13 mouse cellular contexts compared by ENCODE assay signal in genomic region chr7:103873064-103873463, GRCm38 (mm10). TPM values are rescaled to one million over a fixed set of nuclear protein-coding genes. Genes with fewer than 3 reads are reported as not detected.
DNase-seq lines count a peak whose midpoint lies in the region; ATAC-seq and TF ChIP-seq lines count a peak whose summit lies in the region.
"Had no signal": no experiment of that assay in that cellular context is flagged by ENCODE, and none has a peak within 500 bp of the region (broad histone marks: within the 10 kb centered on the region; RNA-seq: fewer than 3 reads in every experiment).

No protein-coding gene starts in this region.

- ATAC-seq in hindbrain, embryonic 14.5 days (ENCODE audit: low FRiP score) = no peak
- ATAC-seq in hindbrain, embryonic 12.5 days (ENCODE audit: low FRiP score) = no peak
- ATAC-seq in granulocyte monocyte progenitor cell, adult 5-6 weeks (replicated peaks; ENCODE audit: poor library complexity, severe bottlenecking) = peak; percentile 50; the same call in 1 of the 2 replicates

- no peak for TF ChIP-seq POLR2A in MEL (IDR thresholded peaks at IDR 0.05; ENCODE audit: control insufficient read depth in 1 of 2, insufficient read depth in 1 of 2, low read depth in 1 of 2, low read length in 2 of 2, poor library complexity in 1 of 2)

- no peak overlapping the region for H3K27ac ChIP-seq in hindbrain, embryonic 14.5 days
- H3K27ac ChIP-seq in hindbrain, embryonic 12.5 days = no peak overlapping the region
- no peak overlapping the region for H3K27ac ChIP-seq in MEL (ENCODE audit: control insufficient read depth, low read depth, low read length)
- H3K27ac ChIP-seq: embryonic facial prominence, embryonic 15.5 days had no signal

- no peaks in the 10 kb centered on the region; the same call in 1 of the 2 replicates for H3K79me2 ChIP-seq in MEL (ENCODE audit: control insufficient read depth, insufficient read depth, low read length, poor library complexity)

- 12% methylated on average over 1 of the region's 1 CpGs for WGBS in hindbrain, embryonic 14.5 days
- 9% methylated on average over 1 of the region's 1 CpGs for WGBS in hindbrain, embryonic 12.5 days

- no peaks in the 10 kb centered on the region for H3K4me1 ChIP-seq in hindbrain, embryonic 14.5 days (replicated peaks; ENCODE audit: control insufficient read depth, insufficient read depth, low read length)
- no peaks in the 10 kb centered on the region for H3K4me1 ChIP-seq in hindbrain, embryonic 12.5 days
- H3K4me1 ChIP-seq in MEL (ENCODE audit: control insufficient read depth in 1 of 2, insufficient read depth in 2 of 2, low read length in 2 of 2) = peaks cover 15 to 28% of the 10 kb centered on the region in 2 experiments
- H3K4me1 ChIP-seq: embryonic facial prominence, embryonic 15.5 days had no signal

- H3K36me3 ChIP-seq in hindbrain, embryonic 14.5 days (replicated peaks; ENCODE audit: control insufficient read depth, insufficient read depth) = no peaks in the 10 kb centered on the region
- H3K36me3 ChIP-seq in hindbrain, embryonic 12.5 days = no peaks in the 10 kb centered on the region
- peaks cover 0 to 25% of the 10 kb centered on the region in 2 experiments; a peak in 2 of 4 replicates for H3K36me3 ChIP-seq in MEL (ENCODE audit: control insufficient read depth in 1 of 2, insufficient read depth in 2 of 2, low read length in 2 of 2)
- H3K36me3 ChIP-seq: embryonic facial prominence, embryonic 15.5 days had no signal

- H3K9me3 ChIP-seq in hindbrain, embryonic 14.5 days (ENCODE audit: control insufficient read depth, low read length) = no peaks in the 10 kb centered on the region
- no peaks in the 10 kb centered on the region for H3K9me3 ChIP-seq in hindbrain, embryonic 12.5 days (replicated peaks)
- H3K9me3 ChIP-seq in MEL (replicated peaks; ENCODE audit: insufficient read depth, low read length) = no peaks in the 10 kb centered on the region
- H3K9me3 ChIP-seq: embryonic facial prominence, embryonic 15.5 days had no signal

- no peak overlapping the region for H3K4me3 ChIP-seq in hindbrain, embryonic 14.5 days (replicated peaks; ENCODE audit: low read length)
- no peak overlapping the region for H3K4me3 ChIP-seq in hindbrain, embryonic 12.5 days
- no peak overlapping the region for H3K4me3 ChIP-seq in MEL (ENCODE audit: control insufficient read depth in 1 of 2, insufficient read depth in 1 of 2, low read depth in 2 of 2, low read length in 2 of 2)
- H3K4me3 ChIP-seq: embryonic facial prominence, embryonic 15.5 days had no signal

- H3K9ac ChIP-seq in hindbrain, embryonic 14.5 days = no peak overlapping the region
- no peak overlapping the region for H3K9ac ChIP-seq in hindbrain, embryonic 12.5 days
- H3K9ac ChIP-seq in MEL (ENCODE audit: control insufficient read depth, low read depth, low read length, poor library complexity, severe bottlenecking) = no peak overlapping the region
- H3K9ac ChIP-seq: embryonic facial prominence, embryonic 15.5 days had no signal

- TF ChIP-seq CTCF in MEL (IDR thresholded peaks at IDR 0.05 in 2 of 3, conservative IDR thresholded peaks at IDR 0.05 in 1 of 3; ENCODE audit: control insufficient read depth in 1 of 3, insufficient read depth in 1 of 3, low read depth in 2 of 3, low read length in 3 of 3, poor library complexity in 1 of 3, severe bottlenecking in 1 of 3) = peak in 2 of 3 experiments; percentile 37 to 58; a peak in 4 of 6 replicates

- TF ChIP-seq RAD21 in MEL (IDR thresholded peaks at IDR 0.05; ENCODE audit: low read depth, low read length) = peak; percentile 76

- no peak overlapping the region for H3K4me2 ChIP-seq in hindbrain, embryonic 14.5 days (replicated peaks)
- no peak overlapping the region for H3K4me2 ChIP-seq in hindbrain, embryonic 12.5 days (replicated peaks)
- H3K4me2 ChIP-seq: embryonic facial prominence, embryonic 15.5 days; midbrain, embryonic 11.5 days had no signal

- no peaks in the 10 kb centered on the region for H3K27me3 ChIP-seq in hindbrain, embryonic 14.5 days (ENCODE audit: control insufficient read depth, insufficient read depth, low read length)
- H3K27me3 ChIP-seq in hindbrain, embryonic 12.5 days = no peaks in the 10 kb centered on the region
- H3K27me3 ChIP-seq in MEL (ENCODE audit: control insufficient read depth in 1 of 2, insufficient read depth in 2 of 2, low read length in 2 of 2) = no peaks in the 10 kb centered on the region
- H3K27me3 ChIP-seq: embryonic facial prominence, embryonic 15.5 days had no signal

- DNase-seq in hindbrain, embryonic 14.5 days (ENCODE audit: low spot score) = peak; percentile 71
- DNase-seq in 3T3-L1 (ENCODE audit: low read depth, low spot score) (peak; percentile 35), MEL (ENCODE audit: low read depth, low spot score) (peak; percentile 77)
- no peak for DNase-seq in adrenal gland, postnatal 25 days
- DNase-seq in cerebellum, adult 8-10 months = no peak
- DNase-seq in adrenal gland, adult 8-10 months = no peak
- DNase-seq: kidney, adult 18-20 months had no signal

- TF ChIP-seq EP300 in MEL (IDR thresholded peaks at IDR 0.05; ENCODE audit: low read depth in 1 of 2, low read length in 2 of 2) = no peak

TF ChIP-seq in MEL, 35 proteins besides CTCF, POLR2A, EP300 and RAD21 (continues in another document):
- TF ChIP-seq GATA1 (IDR thresholded peaks at IDR 0.05; ENCODE audit: low read depth, low read length) (no peak), JUND (IDR thresholded peaks at IDR 0.05; ENCODE audit: low read depth, low read length) (no peak), NELFE (IDR thresholded peaks at IDR 0.05; ENCODE audit: low read depth, low read length) (no peak), ETS1 (IDR thresholded peaks at IDR 0.05; ENCODE audit: low read depth, low read length) (no peak), ZKSCAN1 (IDR thresholded peaks at IDR 0.05; ENCODE audit: low read depth, low read length) (no peak), MAFK (IDR thresholded peaks at IDR 0.05; ENCODE audit: borderline replicate concordance, low read depth, low read length) (no peak), ZC3H11A (IDR thresholded peaks at IDR 0.05; ENCODE audit: low read depth, low read length) (peak; percentile 91), ZNF384 (IDR thresholded peaks at IDR 0.05; ENCODE audit: low read depth, low read length) (no peak), E2F4 (IDR thresholded peaks at IDR 0.05; ENCODE audit: borderline replicate concordance, low read depth, low read length) (no peak)

RNA-seq across cellular contexts. Expression of gene Olfr66, which starts 13.0 kb away (rescaled TPM):
- not detected in 2 replicates for polyA plus RNA-seq in hindbrain, embryonic 14.5 days (2014; fragmentation: Nextera tagmentation; extraction: Ambion mirVana)
- not detected in 2 replicates for polyA plus RNA-seq in hindbrain, embryonic 12.5 days (2016; fragmentation: Nextera tagmentation; extraction: Ambion mirVana)
- total RNA-seq in MEL (2012; rRNA removed) = not detected in 2 replicates
- not detected for polyA plus RNA-seq in MEL (2012; ENCODE audit: insufficient read depth in 1 of 2, insufficient read length in 2 of 2, low read depth in 1 of 2, low replicate concordance in 2 of 2, missing spikeins in 1 of 2)
- total RNA-seq in granulocyte monocyte progenitor cell, adult 5-6 weeks (2014; fragmentation: Nextera tagmentation) = not detected in 2 replicates
- total RNA-seq in granulocyte monocyte progenitor cell, adult 5-6 weeks (2017) = not detected in 2 replicates
- total RNA-seq in adrenal gland, postnatal 25 days (2021) = not detected in 2 replicates
- total RNA-seq in adrenal gland, adult 8-10 months (2022) = not detected
- total RNA-seq: heart, adult 18-20 months; left cerebral cortex, postnatal 10 days had no signal
- polyA plus RNA-seq: embryonic facial prominence, embryonic 15.5 days; midbrain, embryonic 11.5 days had no signal

RNA-seq across cellular contexts. Expression of gene Hbb-y, which starts 20.0 kb away (rescaled TPM):
- polyA plus RNA-seq in hindbrain, embryonic 14.5 days (2014; fragmentation: Nextera tagmentation; extraction: Ambion mirVana) = 178 and 712 TPM in 2 replicates
- polyA plus RNA-seq in hindbrain, embryonic 12.5 days (2016; fragmentation: Nextera tagmentation; extraction: Ambion mirVana) = 8,282 and 10,510 TPM in 2 replicates
- not detected in 2 replicates for total RNA-seq in MEL (2012; rRNA removed)
- under 1 TPM in 1 of 2 experiments, not detected in 1; 0.11 TPM for polyA plus RNA-seq in MEL (2012; ENCODE audit: insufficient read depth in 1 of 2, insufficient read length in 2 of 2, low read depth in 1 of 2, low replicate concordance in 2 of 2, missing spikeins in 1 of 2)
- not detected in 2 replicates for total RNA-seq in granulocyte monocyte progenitor cell, adult 5-6 weeks (2014; fragmentation: Nextera tagmentation)
- not detected in 2 replicates for total RNA-seq in granulocyte monocyte progenitor cell, adult 5-6 weeks (2017)
- not detected in 2 replicates for total RNA-seq in adrenal gland, postnatal 25 days (2021)
- not detected for total RNA-seq in adrenal gland, adult 8-10 months (2022)
- total RNA-seq: heart, adult 18-20 months; left cerebral cortex, postnatal 10 days had no signal

RNA-seq across cellular contexts. Expression of gene Olfr64, which starts 21.2 kb away (rescaled TPM):
- polyA plus RNA-seq in hindbrain, embryonic 14.5 days (2014; fragmentation: Nextera tagmentation; extraction: Ambion mirVana) = not detected in 2 replicates
- polyA plus RNA-seq in hindbrain, embryonic 12.5 days (2016; fragmentation: Nextera tagmentation; extraction: Ambion mirVana) = not detected in 2 replicates
- not detected in 2 replicates for total RNA-seq in MEL (2012; rRNA removed)
- polyA plus RNA-seq in MEL (2012; ENCODE audit: insufficient read depth in 1 of 2, insufficient read length in 2 of 2, low read depth in 1 of 2, low replicate concordance in 2 of 2, missing spikeins in 1 of 2) = not detected
- not detected in 2 replicates for total RNA-seq in granulocyte monocyte progenitor cell, adult 5-6 weeks (2014; fragmentation: Nextera tagmentation)
- not detected in 2 replicates for total RNA-seq in granulocyte monocyte progenitor cell, adult 5-6 weeks (2017)
- total RNA-seq in adrenal gland, postnatal 25 days (2021) = not detected in 2 replicates
- total RNA-seq in adrenal gland, adult 8-10 months (2022) = not detected
- total RNA-seq: heart, adult 18-20 months; left cerebral cortex, postnatal 10 days had no signal
- polyA plus RNA-seq: midbrain, embryonic 11.5 days had no signal

RNA-seq across cellular contexts. Expression of gene Hbb-bh1, which starts 30.1 kb away (rescaled TPM):
- 2.1 and 3.6 TPM in 2 replicates for polyA plus RNA-seq in hindbrain, embryonic 14.5 days (2014; fragmentation: Nextera tagmentation; extraction: Ambion mirVana)
- polyA plus RNA-seq in hindbrain, embryonic 12.5 days (2016; fragmentation: Nextera tagmentation; extraction: Ambion mirVana) = 614 and 792 TPM in 2 replicates
- not detected in 2 replicates for total RNA-seq in MEL (2012; rRNA removed)
- under 1 TPM in 1 of 2 experiments, not detected in 1; 0.15 TPM for polyA plus RNA-seq in MEL (2012; ENCODE audit: insufficient read depth in 1 of 2, insufficient read length in 2 of 2, low read depth in 1 of 2, low replicate concordance in 2 of 2, missing spikeins in 1 of 2)
- not detected in 2 replicates for total RNA-seq in granulocyte monocyte progenitor cell, adult 5-6 weeks (2014; fragmentation: Nextera tagmentation)
- not detected in 2 replicates for total RNA-seq in granulocyte monocyte progenitor cell, adult 5-6 weeks (2017)
- not detected in 2 replicates for total RNA-seq in adrenal gland, postnatal 25 days (2021)
- total RNA-seq in adrenal gland, adult 8-10 months (2022) = not detected
- total RNA-seq: heart, adult 18-20 months; left cerebral cortex, postnatal 10 days had no signal

RNA-seq across cellular contexts. Expression of gene Olfr65, which starts 30.2 kb away (rescaled TPM):
- polyA plus RNA-seq in hindbrain, embryonic 14.5 days (2014; fragmentation: Nextera tagmentation; extraction: Ambion mirVana) = not detected in 2 replicates
- polyA plus RNA-seq in hindbrain, embryonic 12.5 days (2016; fragmentation: Nextera tagmentation; extraction: Ambion mirVana) = not detected in 2 replicates
- total RNA-seq in MEL (2012; rRNA removed) = not detected in 2 replicates
- polyA plus RNA-seq in MEL (2012; ENCODE audit: insufficient read depth in 1 of 2, insufficient read length in 2 of 2, low read depth in 1 of 2, low replicate concordance in 2 of 2, missing spikeins in 1 of 2) = not detected
- not detected in 2 replicates for total RNA-seq in granulocyte monocyte progenitor cell, adult 5-6 weeks (2014; fragmentation: Nextera tagmentation)
- not detected in 2 replicates for total RNA-seq in granulocyte monocyte progenitor cell, adult 5-6 weeks (2017)
- not detected in 2 replicates for total RNA-seq in adrenal gland, postnatal 25 days (2021)
- not detected for total RNA-seq in adrenal gland, adult 8-10 months (2022)
- total RNA-seq: heart, adult 18-20 months had no signal
- polyA plus RNA-seq: midbrain, embryonic 11.5 days had no signal

Comparison
In these comparisons a context has a peak if more than half of its experiments do, and no peak if none do; other contexts are left out.
1. DNase-seq: peak in hindbrain, embryonic 14.5 days (single experiment), 3T3-L1 (single experiment) and MEL (single experiment); none in adrenal gland, postnatal 25 days (single experiment), cerebellum, adult 8-10 months (single experiment) and adrenal gland, adult 8-10 months (single experiment).